Mouse (Mus musculus) heart, embryonic 14.5 days (tissue): Measurements from ENCODE around the gene Gm20696. TPM values are rescaled to one million over a fixed set of nuclear protein-coding genes. Genes with fewer than 3 reads are reported as not detected.

Experiments
- ATAC-seq: fragments of 200-750 bp; cut with Nextera tagmentation; 2 replicates; pipeline ENCODE4 v1.8.0; 2017; ENCODE audit warnings: low read depth, moderate TSS enrichment; ENCODE audit not compliant: insufficient number of reproducible peaks, insufficient read depth, low FRiP score
- H3K27ac ChIP-seq, 2 experiments: fragments of 200-500 bp in 1 of 2; fragments of 300-500 bp in 1 of 2; sonication (generic) in 1 of 2; replicated peaks in 1 of 2; 2 replicates each; pipeline ENCODE4 v1.5.1; 2012 to 2014; ENCODE audit warnings: low read depth in 2 of 2, low read length in 2 of 2, control low read depth in 1 of 2, mild to moderate bottlenecking in 1 of 2, mixed read lengths in 1 of 2; ENCODE audit not compliant: control insufficient read depth in 1 of 2, insufficient read depth in 1 of 2
- H3K27me3 ChIP-seq: fragments of 300-500 bp; sonication (generic); 2 replicates; pipeline ENCODE4 v1.6.1; 2014; ENCODE audit warnings: mild to moderate bottlenecking, low read length, control low read depth; ENCODE audit not compliant: control insufficient read depth, insufficient read depth
- H3K36me3 ChIP-seq: fragments of 300-500 bp; sonication (generic); 2 replicates; pipeline ENCODE4 v1.6.1; 2014; ENCODE audit warnings: mild to moderate bottlenecking, control low read depth, low read length, mixed read lengths; ENCODE audit not compliant: control insufficient read depth, insufficient read depth
- H3K4me1 ChIP-seq, 2 experiments: fragments of 200-500 bp in 1 of 2; fragments of 300-500 bp in 1 of 2; sonication (generic) in 1 of 2; 2 replicates each; pipeline ENCODE4 v1.6.1; 2012 to 2014; ENCODE audit warnings: low read length in 2 of 2, control low read depth in 1 of 2, mixed read lengths in 1 of 2; ENCODE audit not compliant: control insufficient read depth in 2 of 2, insufficient read depth in 2 of 2
- H3K4me2 ChIP-seq: fragments of 300-500 bp; sonication (generic); 2 replicates; pipeline ENCODE4 v1.6.1; 2014; ENCODE audit warnings: mild to moderate bottlenecking, low read length
- H3K4me3 ChIP-seq, 2 experiments: fragments of 200-500 bp in 1 of 2; fragments of 300-500 bp in 1 of 2; sonication (generic) in 1 of 2; 2 replicates each; pipeline ENCODE4 v1.5.1; 2012 to 2014; ENCODE audit warnings: low read length in 2 of 2, mild to moderate bottlenecking in 2 of 2, control low read depth in 1 of 2, low read depth in 1 of 2, moderate library complexity in 1 of 2; ENCODE audit not compliant: control insufficient read depth in 1 of 2, insufficient read depth in 1 of 2
- H3K9ac ChIP-seq: fragments of 300-500 bp; sonication (generic); 2 replicates; pipeline ENCODE4 v1.6.1; 2014; ENCODE audit warnings: mild to moderate bottlenecking, low read length
- H3K9me3 ChIP-seq: fragments of 300-500 bp; sonication (generic); 2 replicates; pipeline ENCODE4 v1.6.1; 2016; ENCODE audit warnings: low read length, control low read depth; ENCODE audit not compliant: control insufficient read depth
- WGBS: fragments of 180-500 bp; shearing (Covaris S2); extraction: QIAGEN DNeasy Blood & Tissue Kit; methylation state at CpG from one replicate; pipeline ENCODE4 v1.1.7; 2014; 5-methylcytosine and 5-hydroxymethylcytosine counted together
- polyA plus RNA-seq: library from polyadenylated mRNA; unstranded; fragments of >200 nt; fragmentation: Nextera tagmentation; extraction: Ambion mirVana; gene quantifications from 2 replicates; pipeline ENCODE4 v1.2.1, GENCODE M21; 2014

Gene Gm20696
- polyA plus RNA-seq, 1 experiment from 2014 or later, result 3.9 TPM

GRCm38 (mm10) chr6:99297535-99297934, 369.1 kb downstream of the Gm20696 start:
- H3K9me3 ChIP-seq, result no peaks in the 10 kb centered on the region
- no peaks in the 10 kb centered on the region for H3K36me3 ChIP-seq
- peaks cover 2 to 10% of the 10 kb centered on the region in 2 experiments; a peak in 1 of 4 replicates for H3K4me1 ChIP-seq
- ATAC-seq, result no peak
- no peak overlapping the region for H3K9ac ChIP-seq
- H3K27ac ChIP-seq, result no peak overlapping the region
- WGBS, result 80% methylated on average over 5 of the region's 5 CpGs
- no peak overlapping the region for H3K4me2 ChIP-seq
- no peak overlapping the region for H3K4me3 ChIP-seq
- H3K27me3 ChIP-seq, result no peaks in the 10 kb centered on the region

- no peak for ATAC-seq
- peak overlapping the region; percentile 29 to 34; a peak in 2 of 4 replicates for H3K27ac ChIP-seq
- WGBS, result 79% methylated on average over 8 of the region's 8 CpGs
Observed at GRCm38 (mm10) chr6:99295495-99295894, 371.1 kb downstream of the Gm20696 start.

GRCm38 (mm10) chr6:99289220-99289619, 377.4 kb downstream of the Gm20696 start:
- WGBS, result 74% methylated on average over 4 of the region's 4 CpGs
- Histone ChIP-seq H3K27ac (no peak overlapping the region), H3K9ac (no peak overlapping the region), H3K4me2 (no peak overlapping the region), H3K27me3 (no peaks in the 10 kb centered on the region), H3K9me3 (no peaks in the 10 kb centered on the region), H3K36me3 (no peaks in the 10 kb centered on the region), H3K4me3 (no peak overlapping the region), H3K4me1 (0 out of 4 replicates have a peak, but pooled peaks cover 0 to 2% of the 10 kb centered on the region in 2 experiments)
- no peak for ATAC-seq

More at GRCm38 (mm10) chr6:99295495-99295894, 371.1 kb downstream of the Gm20696 start:
- H3K9me3 ChIP-seq, result no peaks in the 10 kb centered on the region
- no peaks in the 10 kb centered on the region for H3K36me3 ChIP-seq
- peaks cover 0 to 5% of the 10 kb centered on the region in 2 experiments; a peak in 1 of 4 replicates for H3K4me1 ChIP-seq
- H3K4me3 ChIP-seq, result no peak overlapping the region
- H3K27me3 ChIP-seq, result no peaks in the 10 kb centered on the region
- H3K9ac ChIP-seq, result no peak overlapping the region
- no peak overlapping the region for H3K4me2 ChIP-seq

- Histone ChIP-seq H3K4me3 (no peak overlapping the region), H3K36me3 (no peaks in the 10 kb centered on the region), H3K27ac (no peak overlapping the region), H3K4me2 (no peak overlapping the region), H3K9ac (no peak overlapping the region), H3K9me3 (no peaks in the 10 kb centered on the region), H3K4me1 (no peaks in the 10 kb centered on the region), H3K27me3 (no peaks in the 10 kb centered on the region)
- no peak for ATAC-seq
- 76% methylated on average over 3 of the region's 3 CpGs for WGBS
Observed at GRCm38 (mm10) chr6:99285026-99285425, 381.6 kb downstream of the Gm20696 start.

GRCm38 (mm10) chr6:99284019-99284418, 382.6 kb downstream of the Gm20696 start:
- Histone ChIP-seq H3K36me3 (no peaks in the 10 kb centered on the region), H3K9ac (no peak overlapping the region), H3K4me2 (no peak overlapping the region), H3K27me3 (no peaks in the 10 kb centered on the region), H3K27ac (no peak overlapping the region), H3K9me3 (no peaks in the 10 kb centered on the region), H3K4me1 (no peaks in the 10 kb centered on the region), H3K4me3 (no peak overlapping the region)
- ATAC-seq, result no peak
- WGBS, result 70% methylated on average over 4 of the region's 4 CpGs

- Histone ChIP-seq H3K4me1 (no peaks in the 10 kb centered on the region), H3K9ac (no peak overlapping the region), H3K4me2 (no peak overlapping the region), H3K36me3 (no peaks in the 10 kb centered on the region), H3K4me3 (no peak overlapping the region), H3K9me3 (no peaks in the 10 kb centered on the region), H3K27ac (no peak overlapping the region), H3K27me3 (no peaks in the 10 kb centered on the region)
- WGBS, result 79% methylated on average over 15 of the region's 15 CpGs
- no peak for ATAC-seq
Observed at GRCm38 (mm10) chr6:99282866-99283657, 383.5 kb downstream of the Gm20696 start.

GRCm38 (mm10) chr6:99281433-99281832, 385.2 kb downstream of the Gm20696 start:
- no peaks in the 10 kb centered on the region for H3K36me3 ChIP-seq
- no peak overlapping the region for H3K27ac ChIP-seq
- no peaks in the 10 kb centered on the region for H3K9me3 ChIP-seq
- no peaks in the 10 kb centered on the region for H3K27me3 ChIP-seq
- H3K4me2 ChIP-seq, result no peak overlapping the region
- H3K9ac ChIP-seq, result no peak overlapping the region
- H3K4me1 ChIP-seq, result peaks cover 0 to 3% of the 10 kb centered on the region in 2 experiments; a peak in 1 of 4 replicates
- 88% methylated on average over 9 of the region's 9 CpGs for WGBS
- H3K4me3 ChIP-seq, result no peak overlapping the region
- ATAC-seq, result no peak
